Mouse (Mus musculus): ENCODE results near the gene Mat2a.
"Not testable (repeated sequence)": the region's sequence is repeated elsewhere in the genome, so short reads cannot be mapped to it uniquely, and the experiment has no call there.

Mat2a gene

DNA sequence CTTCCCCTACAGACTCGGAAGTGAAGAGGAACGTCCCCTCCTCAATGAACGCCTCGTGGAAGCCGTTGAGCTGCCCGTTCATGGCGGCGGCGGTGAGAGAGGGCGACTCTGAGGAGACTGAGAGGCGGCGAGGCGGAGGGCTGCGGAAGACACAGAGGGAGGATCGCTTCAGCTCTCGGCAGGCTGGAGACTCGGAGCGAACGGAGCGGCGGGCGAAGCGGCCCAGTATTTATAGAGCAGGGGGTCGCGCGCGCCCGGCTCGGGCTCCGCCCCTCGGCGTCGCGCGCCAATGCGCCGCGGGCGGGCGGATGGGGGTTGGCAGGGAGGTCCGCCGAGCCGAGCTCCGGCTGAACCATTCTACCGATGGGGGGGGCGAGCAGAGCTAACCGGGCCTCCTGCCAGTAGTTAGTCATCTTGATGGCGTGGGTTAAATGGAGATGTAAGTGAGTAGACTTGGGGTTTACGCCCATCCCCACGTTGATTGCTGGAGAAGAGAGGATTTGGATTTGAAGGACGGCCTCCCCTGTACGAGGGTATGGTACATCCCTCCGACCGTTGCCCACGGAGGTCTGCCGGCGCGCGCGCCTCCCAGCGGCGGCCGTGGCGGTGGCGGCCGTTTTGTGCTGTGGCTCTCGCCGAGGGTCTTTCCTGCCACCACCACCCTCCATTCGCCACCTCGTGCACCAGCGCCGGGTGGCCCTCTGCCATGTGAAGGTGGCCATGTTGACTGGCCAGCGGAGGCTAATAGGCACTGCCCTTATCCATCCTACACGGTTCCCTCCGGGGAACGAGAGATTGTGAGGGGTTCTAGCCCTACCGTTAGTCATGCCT lies at the start of gene Mat2a:
Gene Mat2a, minus strand, starts transcription at position 204 of the 831 bp plus-strand sequence.
- peak; percentile 94 for DNase-seq

DNA sequence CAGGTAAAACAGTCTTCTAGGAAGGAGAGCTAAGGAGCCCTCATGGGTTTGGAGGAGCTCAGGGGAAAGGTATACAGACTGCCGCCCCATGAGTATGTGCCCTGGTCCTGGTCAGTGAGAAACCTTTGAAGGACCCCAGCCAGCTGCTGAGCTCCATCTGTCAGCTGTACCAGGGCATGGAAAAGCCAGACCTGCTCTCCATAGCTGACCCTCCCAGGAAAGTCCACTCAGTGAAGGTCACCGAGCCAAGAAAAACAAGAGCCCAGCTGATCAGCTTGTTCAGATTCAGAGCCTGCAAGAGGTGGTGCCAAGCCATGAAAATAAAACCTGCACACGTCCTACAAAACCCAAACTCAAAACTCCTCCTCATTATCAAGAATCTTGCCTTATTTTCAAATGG lies 49.5 kb upstream of the Mat2a start:
- DNase-seq, result no peak

DNA sequence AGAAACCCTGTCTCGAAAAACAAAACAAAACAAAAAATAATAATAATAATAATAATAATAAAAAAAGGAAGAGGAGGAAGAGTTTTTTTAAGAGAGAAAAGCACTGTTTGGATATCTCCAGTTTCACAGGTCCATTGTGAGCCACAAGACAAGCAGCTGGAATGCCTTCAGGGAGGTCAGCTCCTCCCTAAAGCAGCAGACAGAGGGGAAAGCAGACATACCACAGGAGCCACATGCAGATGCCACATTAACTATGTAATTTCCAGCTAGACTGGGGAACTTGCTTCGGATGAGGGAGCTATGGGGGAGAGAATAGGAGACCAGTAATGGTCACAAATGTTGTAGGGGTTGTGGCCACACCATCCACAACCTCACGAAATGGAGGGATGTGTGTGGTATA lies 47.9 kb upstream of the Mat2a start:
- DNase-seq, result no peak

DNA sequence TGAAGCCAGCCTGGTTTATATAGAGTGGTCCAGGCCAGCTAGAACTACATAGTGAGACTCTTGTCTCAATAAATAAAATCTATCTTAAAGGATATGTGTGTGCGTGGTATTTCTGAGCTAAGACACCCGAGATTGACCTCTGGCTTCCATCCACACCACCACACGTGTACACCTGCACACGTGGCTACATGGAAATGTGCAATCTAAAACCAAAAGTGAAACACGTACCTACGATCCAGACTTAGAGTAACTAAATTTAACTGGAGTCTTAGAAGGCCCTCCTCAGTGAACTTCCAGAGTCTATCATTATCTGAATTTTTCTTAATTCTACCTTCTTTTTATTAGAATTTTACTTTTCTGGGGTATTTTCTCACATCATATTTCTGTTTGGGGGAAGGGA lies 46.9 kb upstream of the Mat2a start:
- no peak for DNase-seq

DNA sequence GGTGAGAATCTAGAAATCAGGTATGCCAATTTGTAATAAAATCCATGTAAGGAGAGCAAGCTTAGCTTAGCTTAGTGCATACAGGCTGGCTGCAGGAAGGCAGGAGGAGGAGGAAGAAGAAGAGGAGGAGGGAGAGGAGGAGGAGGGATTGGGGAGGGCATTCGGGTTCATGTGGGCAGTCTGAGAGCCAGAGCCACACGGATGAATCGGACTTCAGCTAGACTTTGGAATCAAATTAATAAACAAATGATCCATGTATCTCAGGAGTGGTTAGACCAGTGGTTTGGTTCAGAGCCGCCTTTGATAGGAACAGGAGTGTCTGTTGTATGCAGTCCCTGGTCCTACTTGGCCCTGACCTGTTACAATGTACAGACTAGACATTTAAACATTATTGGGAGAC lies 45.5 kb upstream of the Mat2a start:
- DNase-seq, result no peak

DNA sequence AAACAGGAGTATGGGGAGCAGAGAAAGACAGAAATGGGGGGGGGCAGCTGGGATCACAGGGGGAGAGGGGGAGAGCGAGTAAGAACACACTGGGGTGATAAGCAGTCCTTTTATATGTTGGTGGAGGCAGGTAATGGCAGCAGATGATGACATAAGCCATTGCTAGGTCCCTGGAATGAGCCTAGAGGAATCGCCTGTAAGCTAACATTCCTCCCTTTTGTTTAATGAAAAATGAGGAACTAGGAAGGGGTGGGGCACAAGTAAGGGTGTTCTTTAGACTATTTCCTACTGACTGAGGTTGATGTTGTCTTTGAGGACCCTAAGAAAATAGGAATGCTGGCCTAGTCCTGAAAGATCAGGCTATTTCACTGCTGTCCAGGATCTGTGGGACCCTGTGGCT lies 42.8 kb upstream of the Mat2a start:
- no peak for DNase-seq

DNA sequence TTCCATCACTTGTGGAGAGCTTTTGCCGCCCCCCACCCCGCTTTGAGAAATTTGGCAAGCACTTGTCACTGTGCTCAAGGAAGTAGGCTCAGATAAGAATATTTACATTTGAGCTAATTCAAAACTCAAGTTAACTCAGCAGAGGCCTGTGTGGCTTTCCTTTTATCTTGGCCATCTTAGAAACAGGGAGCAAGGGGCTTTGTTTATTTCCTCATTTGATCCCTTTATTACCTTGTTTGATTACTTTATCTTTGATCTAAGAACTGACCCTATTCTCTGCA lies 41.0 kb upstream of the Mat2a start:
- no peak for DNase-seq

DNA sequence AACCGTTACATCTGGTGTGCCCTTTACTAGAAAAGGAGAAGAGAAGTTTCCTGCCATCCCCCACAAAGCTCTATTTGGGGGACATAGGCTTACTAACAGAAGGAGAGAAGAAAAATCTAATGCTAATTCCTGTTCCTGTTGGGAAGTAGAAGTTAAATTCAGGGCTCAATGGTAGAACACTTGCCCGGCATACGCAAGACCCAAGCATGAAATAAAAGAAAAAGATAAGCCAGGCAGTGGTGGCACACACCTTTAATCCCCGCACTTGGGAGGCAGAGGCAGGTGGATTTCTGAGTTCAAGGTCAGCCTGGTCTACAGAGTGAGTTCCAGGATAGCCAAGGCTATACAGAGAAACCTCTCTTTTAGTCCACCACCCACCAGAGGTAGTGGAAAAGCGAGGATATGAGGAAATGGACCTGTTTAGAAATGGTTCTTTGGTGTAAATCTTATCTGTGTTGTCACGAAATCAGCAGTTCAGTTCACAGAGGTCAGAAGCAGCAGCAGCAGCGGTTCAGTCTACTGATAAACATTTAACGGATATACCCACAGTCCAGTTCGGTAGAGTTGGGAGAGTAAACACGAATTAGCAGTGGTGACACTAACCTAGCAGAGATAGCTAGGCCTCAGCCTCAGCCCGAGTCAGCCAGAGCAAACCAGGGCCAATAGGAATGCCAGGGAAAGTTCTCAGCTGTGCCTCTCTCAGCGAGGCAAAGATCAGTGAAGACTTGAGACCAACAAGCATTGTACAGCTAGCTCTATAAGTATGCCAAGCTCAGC lies 40.5 kb upstream of the Mat2a start:
- no peak for DNase-seq

DNA sequence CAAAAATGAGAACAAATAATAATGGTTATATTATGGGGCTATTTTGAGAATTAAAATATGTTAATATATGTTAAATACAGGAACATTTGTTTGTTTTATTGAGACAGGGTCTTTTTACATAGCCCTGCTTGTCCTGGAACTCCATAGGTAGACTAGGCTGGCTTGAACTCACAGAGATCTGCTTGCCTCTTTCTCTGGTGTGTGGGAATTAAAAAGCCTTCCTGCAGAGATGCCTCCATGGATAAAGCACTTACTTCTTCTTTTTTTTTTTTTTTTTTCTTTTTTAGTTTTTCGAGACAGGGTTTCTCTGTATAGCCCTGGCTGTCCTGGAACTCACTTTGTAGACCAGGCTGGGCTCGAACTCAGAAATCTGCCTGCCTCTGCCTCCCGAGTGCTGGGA lies 39.3 kb upstream of the Mat2a start:
- not testable (repeated sequence) for DNase-seq

DNA sequence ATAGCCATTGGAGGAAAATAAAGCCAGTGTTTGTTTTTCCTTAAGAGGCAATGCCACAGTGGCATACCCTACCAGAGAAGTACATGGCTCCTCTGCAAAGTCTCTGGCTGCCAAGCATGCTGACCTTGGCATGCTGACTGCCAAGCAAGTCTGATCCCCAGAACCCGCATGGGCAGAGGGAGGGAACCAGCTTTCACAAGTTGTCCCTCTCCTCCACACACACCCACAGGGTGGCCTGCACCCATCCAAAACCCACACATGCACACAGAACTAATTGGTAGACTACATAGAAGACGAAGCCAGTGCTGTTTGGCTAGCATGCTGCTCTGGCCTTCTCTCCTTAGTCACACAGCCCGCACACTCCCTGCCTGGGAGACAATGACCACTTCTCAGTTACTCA lies 38.3 kb upstream of the Mat2a start:
- no peak for DNase-seq

DNA sequence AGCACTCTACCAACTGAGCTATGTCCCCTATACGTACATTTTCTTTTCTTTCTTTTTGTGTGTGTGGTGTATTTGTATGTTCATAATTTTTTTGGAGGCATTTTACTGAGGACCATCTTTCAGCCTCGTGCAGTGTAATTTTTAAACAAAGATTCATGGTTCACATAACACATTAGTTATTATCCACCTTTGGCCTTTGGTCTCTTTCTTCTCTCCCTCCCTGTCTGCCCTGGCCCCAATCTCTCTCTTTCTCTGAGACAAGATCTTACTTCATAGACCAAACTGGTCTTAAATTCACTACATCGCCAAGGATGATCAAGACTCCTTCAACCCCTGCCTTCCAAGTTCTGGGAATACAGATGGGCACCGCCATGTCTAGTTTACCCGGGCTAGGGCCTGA lies 37.5 kb upstream of the Mat2a start:
- DNase-seq, result no peak

DNA sequence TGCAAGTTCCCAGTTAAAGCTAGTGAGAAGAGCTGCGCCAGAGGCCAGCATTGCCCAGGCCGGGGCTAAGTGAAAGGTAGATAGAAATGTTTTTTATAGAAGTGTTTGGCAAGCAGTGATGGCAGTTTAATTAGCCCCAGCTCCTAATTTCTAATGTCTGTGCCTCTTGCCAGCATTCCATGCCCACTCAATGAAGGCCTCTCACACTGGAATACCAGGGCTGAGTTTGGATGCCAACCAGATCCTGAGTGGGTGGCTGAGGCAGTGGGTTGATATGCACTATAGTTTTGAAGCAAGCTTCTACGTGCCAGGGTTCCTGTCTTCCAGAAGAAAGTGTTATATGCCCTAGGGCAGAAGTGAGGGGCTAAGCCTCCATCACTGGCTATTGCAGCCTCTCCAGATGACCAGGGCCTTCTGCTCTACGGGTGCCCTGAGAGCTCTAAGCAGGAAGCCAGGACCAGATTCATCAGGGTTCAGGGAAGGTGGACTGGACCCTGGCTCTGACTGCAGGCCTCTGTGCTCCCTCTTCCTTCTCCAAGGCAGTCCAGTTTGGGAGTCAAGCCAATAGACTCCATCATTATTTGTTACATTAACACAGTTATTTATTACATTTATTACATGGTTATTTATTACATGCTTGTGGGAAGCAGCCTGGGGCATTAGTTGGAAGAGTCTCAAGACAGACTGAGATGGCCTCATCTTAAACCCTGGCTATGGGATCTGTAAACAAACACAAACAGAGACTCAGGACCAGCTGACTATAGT lies 36.0 kb upstream of the Mat2a start:
- no peak for DNase-seq

DNA sequence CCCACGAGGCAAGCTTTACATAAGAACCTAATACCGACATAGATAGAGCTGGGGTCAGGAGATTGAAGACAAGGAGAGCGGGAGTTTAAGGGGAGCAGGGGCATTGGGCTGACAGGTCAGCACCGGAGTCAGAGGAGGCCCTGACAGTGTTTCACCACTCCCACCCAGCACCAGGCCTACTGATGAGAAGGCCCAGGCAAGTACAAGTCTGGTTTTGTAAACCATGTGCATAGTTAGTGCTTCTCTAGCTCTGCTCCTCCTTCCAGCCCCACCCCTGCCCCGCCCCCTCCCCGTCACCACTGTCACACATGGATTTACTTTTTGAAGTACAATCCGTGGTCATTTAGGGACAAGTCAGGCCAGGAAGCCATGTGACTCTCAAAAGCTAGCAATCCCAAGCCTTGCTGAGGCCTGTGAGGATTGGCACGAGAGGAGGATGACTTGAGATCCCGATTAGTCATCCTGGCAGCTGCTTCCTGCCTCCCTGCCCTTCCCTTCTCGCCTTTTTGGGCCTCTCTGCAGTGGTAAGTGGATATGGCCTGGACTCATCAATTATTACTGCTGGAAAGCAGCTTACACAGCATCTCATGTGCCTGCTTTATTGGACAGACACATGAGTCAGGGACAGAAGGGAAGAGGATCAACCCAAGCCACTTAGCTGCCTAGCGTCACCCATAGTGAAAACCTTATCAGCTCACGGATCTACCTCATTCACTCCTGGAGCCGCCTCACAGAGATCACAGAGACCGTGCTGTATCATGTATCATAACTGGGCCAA lies 34.1 kb upstream of the Mat2a start:
- DNase-seq, result no peak

DNA sequence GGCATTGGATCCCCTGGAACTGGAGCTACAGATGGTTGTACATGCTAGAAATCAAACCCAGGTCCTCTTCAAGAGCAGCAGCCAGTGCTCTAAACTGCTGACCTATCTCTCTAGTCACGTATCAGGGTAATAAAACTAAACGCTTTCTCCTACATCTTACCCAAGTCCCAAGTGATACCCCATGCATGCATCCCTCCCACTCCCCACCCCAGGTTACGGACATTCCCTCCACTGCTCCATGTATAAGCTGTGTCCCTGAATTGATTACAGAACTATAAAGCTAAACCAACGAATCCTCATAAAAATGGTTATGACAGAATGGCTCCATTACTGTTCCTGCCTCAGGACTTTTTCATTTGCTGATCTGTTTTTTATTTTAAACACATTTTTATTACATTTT lies 26.8 kb upstream of the Mat2a start:
- no peak for DNase-seq

DNA sequence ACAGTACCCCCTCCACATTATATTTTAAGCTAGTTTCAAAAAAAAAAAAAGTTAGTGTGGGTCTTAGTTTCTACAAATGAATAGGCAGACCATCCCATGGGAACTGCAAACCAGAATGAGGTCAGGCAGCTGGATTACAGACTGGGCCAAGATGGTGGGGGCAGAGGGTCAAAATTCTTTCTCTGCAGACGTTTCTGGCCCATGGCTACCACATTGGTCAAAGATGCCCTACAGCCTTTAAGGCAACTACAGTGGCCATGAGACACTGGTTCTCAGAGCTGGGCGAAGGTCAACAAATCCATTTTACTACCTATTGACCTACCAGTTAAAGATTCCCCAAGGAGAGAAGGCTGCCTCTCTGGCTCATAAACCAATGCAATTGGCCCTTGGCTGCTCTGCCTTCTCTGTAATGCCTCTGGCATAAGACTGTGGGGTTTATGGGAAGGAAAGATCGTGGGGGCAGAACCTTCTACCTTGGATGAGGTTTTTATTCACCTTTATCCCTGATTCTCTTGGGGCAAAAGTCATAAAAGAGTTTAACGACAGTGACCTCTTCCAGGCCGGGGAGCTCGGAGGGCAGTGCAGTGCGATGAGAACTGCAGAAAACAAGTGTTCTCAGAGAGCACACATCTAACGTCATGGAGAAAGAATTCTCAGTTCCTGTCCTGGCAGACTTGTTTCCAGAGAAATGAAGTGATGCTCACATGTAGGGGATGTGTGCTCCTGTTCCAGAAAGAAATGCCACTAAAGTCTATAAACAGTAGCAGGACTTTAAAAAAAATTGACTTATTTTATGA lies 26.2 kb upstream of the Mat2a start:
- DNase-seq, result no peak

DNA sequence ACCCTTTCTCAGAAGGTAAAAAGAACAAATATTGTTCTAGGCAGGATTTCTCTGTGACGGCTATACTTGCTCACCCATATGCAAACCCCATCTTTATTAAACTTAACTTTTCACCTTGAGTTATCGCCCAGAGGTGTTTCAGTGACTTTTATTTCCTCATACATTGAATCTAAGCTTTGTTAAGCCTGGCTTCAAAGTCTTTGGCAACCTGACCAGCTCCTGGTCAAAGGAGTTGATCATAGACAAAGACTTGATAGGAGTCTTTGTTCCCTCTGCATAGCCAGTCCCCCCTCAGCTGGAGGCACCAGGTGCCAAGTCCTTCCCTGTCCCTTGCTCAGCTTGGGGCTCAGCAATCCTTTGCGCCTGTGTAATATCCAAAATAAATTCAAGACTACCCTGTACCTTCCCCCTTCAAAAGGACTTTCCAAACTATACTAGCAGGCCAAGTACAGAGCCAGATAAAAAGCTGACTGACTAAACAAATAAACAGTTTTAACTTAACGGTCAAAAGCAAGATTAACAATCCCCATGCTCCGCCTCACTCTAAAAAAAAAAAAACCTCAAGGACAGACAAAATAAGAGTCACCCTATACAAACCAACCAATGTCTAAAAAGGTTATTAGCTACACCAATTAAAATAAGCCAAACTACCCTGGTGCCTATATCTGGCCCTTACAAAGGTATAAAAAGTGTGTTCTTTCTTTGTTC lies 23.3 kb upstream of the Mat2a start:
- DNase-seq, result not testable (repeated sequence)

DNA sequence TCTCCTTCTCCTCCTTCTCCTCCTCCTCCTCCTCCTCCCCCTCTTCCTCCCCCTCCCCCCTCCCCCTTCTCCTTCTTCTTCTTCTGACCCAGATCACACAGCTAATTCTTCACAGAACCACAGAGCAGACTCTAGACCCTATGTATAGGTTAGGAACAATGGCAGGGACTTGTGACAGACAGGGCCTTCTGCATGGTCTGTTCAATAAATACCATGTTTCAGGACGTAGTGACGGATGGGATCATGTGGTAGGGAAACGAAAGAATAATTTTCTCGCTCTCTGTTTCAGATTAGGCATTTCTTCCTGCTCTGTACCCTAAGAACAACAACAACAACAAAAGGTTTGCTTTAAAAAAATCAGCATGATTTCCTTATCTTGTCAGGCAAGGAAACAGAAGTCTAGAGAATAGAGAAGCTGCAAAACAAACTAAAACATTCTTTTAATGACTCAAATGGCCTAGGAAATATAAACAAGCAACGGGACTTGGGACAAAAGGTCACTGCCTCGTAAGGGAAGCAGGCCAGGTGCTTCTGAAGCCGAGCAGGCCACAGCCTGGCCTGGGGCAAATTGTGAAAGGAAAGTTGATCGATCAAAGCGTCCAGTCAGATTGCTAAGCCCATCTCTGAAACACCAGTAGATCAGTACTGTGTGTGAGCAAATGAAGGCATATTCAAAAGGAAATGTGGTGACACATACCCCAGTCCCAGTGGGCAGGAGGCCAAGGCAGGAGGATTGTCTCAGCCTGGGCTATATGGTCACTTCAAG lies 20.9 kb upstream of the Mat2a start:
- no peak for DNase-seq

DNA sequence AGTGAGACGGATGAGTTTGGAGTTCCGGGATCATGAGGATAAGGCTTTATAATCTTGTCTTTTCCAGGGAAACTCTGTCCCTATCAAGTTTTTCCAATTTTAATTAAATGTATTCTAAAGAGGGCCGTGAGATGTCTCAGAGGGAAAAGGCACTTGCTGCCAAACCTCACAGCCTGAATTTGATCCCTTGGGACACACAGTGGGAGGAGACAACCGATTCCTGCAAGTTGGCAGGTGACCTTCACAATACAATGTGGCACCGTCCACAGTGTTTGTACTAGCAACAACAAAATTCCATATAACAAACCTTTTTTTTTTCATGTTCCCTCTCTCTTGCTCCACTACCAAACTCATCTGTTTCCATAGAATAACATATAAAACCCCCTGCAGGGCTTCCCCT lies 19.6 kb upstream of the Mat2a start:
- DNase-seq, result no peak

DNA sequence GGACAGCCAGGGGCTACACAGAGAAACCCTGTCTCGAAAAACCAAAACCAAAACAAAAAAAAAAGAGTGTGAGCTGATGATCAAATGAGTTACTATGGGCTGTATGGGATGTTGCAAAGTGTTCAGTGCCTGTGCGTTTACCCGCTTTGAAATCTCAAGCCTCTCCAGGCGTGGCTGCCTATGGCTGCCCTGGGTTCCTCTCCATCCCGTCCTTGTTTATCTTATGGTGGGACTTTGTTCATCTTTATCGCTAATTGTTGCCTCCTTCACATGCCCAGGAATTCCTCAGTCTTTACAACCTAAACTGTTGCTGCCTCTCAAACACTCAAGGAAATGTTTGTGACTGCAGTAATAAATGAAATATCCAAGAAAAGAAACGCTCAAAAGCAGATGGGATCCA lies 19.1 kb upstream of the Mat2a start:
- DNase-seq, result no peak

DNA sequence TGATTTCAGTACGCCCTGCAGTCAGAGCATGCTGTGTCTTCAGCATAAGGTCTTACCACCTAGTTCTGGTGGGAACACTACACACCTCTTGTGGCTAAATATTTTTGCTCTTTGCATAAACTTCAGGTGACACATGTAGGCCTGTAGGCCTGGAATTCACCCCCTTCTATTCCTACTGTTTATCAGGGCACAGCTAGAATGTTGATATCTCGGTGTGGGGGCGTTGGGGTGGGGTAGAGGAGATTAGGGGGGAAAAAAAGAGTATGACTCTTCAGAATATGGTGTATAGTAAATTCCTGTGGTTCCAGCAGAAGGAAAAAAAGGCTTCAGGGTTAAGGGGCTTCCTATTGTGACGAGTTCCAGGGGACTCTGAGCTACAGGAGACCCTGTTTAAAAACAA lies 17.2 kb upstream of the Mat2a start:
- DNase-seq, result no peak
